Mouse (Mus musculus) kidney, adult 2 months (tissue): ENCODE measurements at regions not wholly inside any gene's neighbourhood (a gene's known extent, or its start where the extent isn't known, plus 50 kb on each side); places are given as distances from the start of the nearest gene placed in this dataset.

Experiments
- DNase-seq: peaks from one replicate; pipeline ENCODE4 v3.0.0; 2021
- H3K27ac ChIP-seq: fragments of 200-500 bp; 2 replicates; pipeline ENCODE4 v1.5.1; 2012; ENCODE audit warnings: low read depth, low read length, control low read depth, inconsistent platforms; ENCODE audit not compliant: insufficient read depth
- H3K27me3 ChIP-seq: fragments of 200-500 bp; replicated peaks from 2 replicates; pipeline ENCODE4 v1.6.1; 2012; ENCODE audit warnings: mild to moderate bottlenecking, moderate library complexity, low read length, inconsistent platforms; ENCODE audit not compliant: control insufficient read depth, insufficient read depth
- H3K36me3 ChIP-seq: fragments of 200-500 bp; 2 replicates; pipeline ENCODE4 v1.6.1; 2012; ENCODE audit warnings: mild to moderate bottlenecking, moderate library complexity, low read length, inconsistent platforms; ENCODE audit not compliant: control insufficient read depth, insufficient read depth
- H3K4me1 ChIP-seq: fragments of 200-500 bp; 2 replicates; pipeline ENCODE4 v1.6.1; 2011; ENCODE audit warnings: low read length; ENCODE audit not compliant: control insufficient read depth, insufficient read depth
- H3K4me3 ChIP-seq: fragments of 200-500 bp; 2 replicates; pipeline ENCODE4 v1.5.1; 2011; ENCODE audit warnings: mild to moderate bottlenecking, low read depth, low read length, control low read depth; ENCODE audit not compliant: insufficient read depth
- CTCF ChIP-seq: fragments of 200-500 bp; conservative IDR thresholded peaks from 2 replicates; pipeline ENCODE4 v1.5.1; 2011; ENCODE audit warnings: low read depth, mild to moderate bottlenecking, control low read depth, low read length, moderate library complexity, mixed read lengths; ENCODE audit not compliant: insufficient read depth, insufficient read length
- POLR2A ChIP-seq: fragments of 200-500 bp; IDR thresholded peaks from one replicate; pipeline ENCODE4 v1.6.1; 2011; ENCODE audit warnings: low read depth, low read length, control low read depth
- WGBS: fragments of 180-500 bp; shearing (Covaris S2); methylation state at CpG from one replicate; pipeline ENCODE4 v1.1.7; 2018; 5-methylcytosine and 5-hydroxymethylcytosine counted together

DNA sequence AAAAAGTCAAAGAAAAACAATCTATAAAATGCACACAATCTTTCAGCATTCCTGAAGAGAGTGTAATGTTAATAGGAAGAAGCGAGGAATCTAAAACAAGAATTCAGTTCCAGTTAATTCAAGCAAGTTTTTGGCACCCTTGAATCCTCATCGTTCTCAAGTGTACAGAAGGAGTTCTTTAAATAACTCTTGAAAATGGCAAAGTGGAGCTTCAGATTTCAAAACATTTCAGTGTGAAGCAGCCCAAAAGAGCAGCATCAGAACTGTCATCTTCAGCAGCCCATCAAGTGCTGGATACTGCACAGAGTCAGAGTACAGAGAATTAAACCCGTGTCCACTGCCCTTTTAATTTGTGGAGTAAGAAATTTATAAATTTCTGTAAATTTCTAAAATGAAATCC, 311.8 kb upstream of the Dmac1 start:
- whole genome bisulfite sequencing = 75% methylated on average over 3 of the region's 3 CpGs
- Histone ChIP-seq H3K27me3 (no peaks in the 10 kb centered on the region), H3K27ac (no peak overlapping the region), H3K4me3 (no peak overlapping the region), H3K4me1 (no peaks in the 10 kb centered on the region), H3K36me3 (no peaks in the 10 kb centered on the region)
- TF ChIP-seq CTCF (no peak), POLR2A (no peak)
- DNase-seq = no peak

GRCm38 (mm10) chr4:75588095-75588875, 310.2 kb upstream of the Dmac1 start:
- H3K27me3 ChIP-seq = no peaks in the 10 kb centered on the region
- DNase-seq = no peak

DNA sequence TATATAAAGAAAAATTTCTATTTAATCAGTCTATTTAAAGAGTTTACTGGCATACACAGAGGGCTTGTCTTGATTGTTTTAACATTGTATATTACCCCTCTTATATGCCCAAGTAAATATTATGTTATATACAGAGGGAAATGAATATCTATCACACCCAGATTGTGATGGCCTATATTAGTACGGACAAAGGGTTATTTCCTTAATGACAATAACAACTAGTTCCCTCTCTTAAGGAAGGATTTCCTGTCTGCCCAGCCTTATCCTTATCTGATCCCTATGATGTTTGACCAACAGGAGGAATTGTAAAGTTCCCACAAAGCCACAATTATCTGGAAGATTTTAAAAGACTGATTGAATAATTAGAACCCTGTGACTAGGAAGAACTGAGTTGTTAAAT, 301.8 kb upstream of the Dmac1 start:
- Histone ChIP-seq H3K4me3 (no peak overlapping the region), H3K36me3 (no peaks in the 10 kb centered on the region), H3K27me3 (no peaks in the 10 kb centered on the region), H3K27ac (no peak overlapping the region), H3K4me1 (no peaks in the 10 kb centered on the region)
- WGBS = 71% methylated on average over 1 of the region's 1 CpGs
- TF ChIP-seq CTCF (no peak), POLR2A (no peak)
- DNase-seq = no peak

More at GRCm38 (mm10) chr4:75588095-75588875, 310.2 kb upstream of the Dmac1 start:
- TF ChIP-seq POLR2A = no peak
- Histone ChIP-seq H3K4me1 (no peaks in the 10 kb centered on the region), H3K4me3 (no peak overlapping the region), H3K27ac (no peak overlapping the region), H3K36me3 (no peaks in the 10 kb centered on the region)
- 77% methylated on average over 6 of the region's 6 CpGs for WGBS

GRCm38 (mm10) chr4:75572603-75573002, 294.5 kb upstream of the Dmac1 start:
- no peak overlapping the region for H3K27ac ChIP-seq
- TF ChIP-seq CTCF (no peak), POLR2A (no peak)

DNA sequence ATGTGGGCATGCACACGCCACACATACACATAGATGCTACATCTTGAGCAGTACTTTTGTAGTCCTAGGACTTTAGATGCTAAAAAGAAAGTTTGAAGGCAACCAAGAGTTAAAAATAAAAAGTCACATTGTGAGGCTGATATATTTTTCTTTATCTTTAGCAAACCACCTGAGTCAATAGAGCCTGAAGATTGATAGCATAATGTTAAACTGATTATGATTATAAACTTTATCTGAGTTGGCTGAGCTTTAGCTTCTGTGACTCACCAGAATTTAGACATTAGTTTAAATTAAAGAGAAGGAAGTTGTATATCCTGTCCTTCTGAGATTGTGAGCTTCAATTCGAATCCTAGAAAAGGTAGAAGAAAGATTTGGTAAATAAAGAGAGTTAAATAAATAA, 289.5 kb upstream of the Dmac1 start:
- no peaks in the 10 kb centered on the region for H3K4me1 ChIP-seq
- no peaks in the 10 kb centered on the region for H3K36me3 ChIP-seq
- no peaks in the 10 kb centered on the region for H3K27me3 ChIP-seq
- 67% methylated on average over 2 of the region's 2 CpGs for WGBS
- TF ChIP-seq POLR2A (no peak), CTCF (no peak)
- H3K4me3 ChIP-seq = no peak overlapping the region
- DNase-seq = no peak
- no peak overlapping the region for H3K27ac ChIP-seq

More at GRCm38 (mm10) chr4:75572603-75573002, 294.5 kb upstream of the Dmac1 start:
- no peaks in the 10 kb centered on the region for H3K36me3 ChIP-seq
- no peaks in the 10 kb centered on the region for H3K27me3 ChIP-seq
- no peak overlapping the region for H3K4me3 ChIP-seq
- DNase-seq = no peak
- no peaks in the 10 kb centered on the region for H3K4me1 ChIP-seq

- H3K4me3 ChIP-seq = no peak overlapping the region
Measured at GRCm38 (mm10) chr4:75562480-75562879, 284.4 kb upstream of the Dmac1 start.

DNA sequence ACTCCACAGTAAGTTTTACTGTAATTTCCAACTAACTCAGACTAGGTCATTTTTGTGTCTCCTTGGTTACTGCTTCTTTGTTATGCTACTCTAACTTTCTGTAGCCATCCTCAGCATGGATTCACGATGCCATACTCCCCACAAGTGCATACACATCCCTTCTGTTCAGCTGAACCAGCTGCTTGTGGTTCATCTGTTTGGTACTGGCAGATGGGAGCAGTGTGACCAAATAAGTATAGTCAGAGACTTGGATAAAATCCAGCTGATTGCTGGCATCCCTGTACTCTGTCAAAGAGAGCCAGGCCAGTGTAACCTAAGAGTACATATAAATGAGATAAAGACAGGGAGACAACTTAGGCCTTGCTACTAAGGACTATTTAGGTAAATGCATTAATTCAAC, 283.7 kb upstream of the Dmac1 start:
- TF ChIP-seq CTCF (no peak), POLR2A (no peak)
- H3K4me1 ChIP-seq = no peaks in the 10 kb centered on the region
- H3K27ac ChIP-seq = no peak overlapping the region
- WGBS = 55% methylated on average over 1 of the region's 1 CpGs
- H3K27me3 ChIP-seq = no peaks in the 10 kb centered on the region
- no peak for DNase-seq
- no peak overlapping the region for H3K4me3 ChIP-seq
- H3K36me3 ChIP-seq = no peaks in the 10 kb centered on the region

More at GRCm38 (mm10) chr4:75562480-75562879, 284.4 kb upstream of the Dmac1 start:
- Histone ChIP-seq H3K27ac (no peak overlapping the region), H3K4me1 (no peaks in the 10 kb centered on the region), H3K27me3 (no peaks in the 10 kb centered on the region), H3K36me3 (no peaks in the 10 kb centered on the region)
- no peak for DNase-seq
- WGBS = 16% methylated on average over 4 of the region's 4 CpGs
- TF ChIP-seq POLR2A (no peak), CTCF (no peak)
